Mouse (Mus musculus): ENCODE results near the gene Tmem19.

DNA sequence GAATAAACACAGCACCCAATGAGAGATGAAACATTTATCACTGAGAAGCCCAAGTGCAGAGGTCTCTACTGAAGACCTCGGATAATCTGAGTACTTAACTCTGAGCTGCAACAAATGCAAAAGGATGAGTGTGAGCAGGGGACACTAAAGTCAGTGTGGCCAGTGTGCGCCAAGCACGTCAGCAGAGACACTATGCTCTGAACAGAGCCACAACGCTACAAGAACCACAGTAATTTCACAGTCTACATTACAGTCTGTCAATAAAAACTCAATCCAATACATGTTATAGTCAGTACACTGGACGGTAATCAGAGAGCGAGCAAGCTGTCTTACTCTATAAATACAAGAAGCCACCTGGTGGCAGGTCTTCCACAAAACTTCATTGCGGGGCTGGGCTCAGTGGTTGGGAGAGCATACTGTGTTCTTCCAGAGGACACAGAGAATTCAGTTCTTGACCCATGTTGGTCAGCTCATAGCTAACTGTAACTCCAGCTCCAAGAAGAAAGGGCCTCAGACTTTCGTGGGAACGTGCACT, 65.8 kb downstream of the Tmem19 start:
- no peak for TF ChIP-seq POLR2A (IDR thresholded peaks at IDR 0.05; ENCODE audit: extremely low read depth, insufficient read depth, low read length)
- TF ChIP-seq CTCF (IDR thresholded peaks at IDR 0.05; ENCODE audit: extremely low read depth, insufficient read depth, low read length): no peak

All from cortical plate, adult 2 months (tissue).